Mouse (Mus musculus) adrenal gland, adult 18-20 months (tissue): ENCODE measurements around the gene Phkg2. TPM values are rescaled to one million over a fixed set of nuclear protein-coding genes. Genes with fewer than 3 reads are reported as not detected.

Experiments used
- DNase-seq, 2 experiments: peaks; one replicate each; pipeline ENCODE4 v3.0.0; 2021 to 2022; ENCODE audit warnings: low spot score in 2 of 2
- long read RNA-seq, 2 experiments: library from polyadenylated mRNA; stranded (forward); transcript quantifications; one replicate each; pipeline ENCODE4 v2.0.0; 2021
- total RNA-seq, 2 experiments: library from RNA; stranded (reverse); gene quantifications; 1 replicate in 1 of 2; 2 replicates in 1 of 2; pipeline ENCODE4 v1.2.3; 2021

Phkg2 gene
- 10 to 100 TPM; 37.1 to 38.0 TPM for total RNA-seq
- long read RNA-seq, experiment 1, transcript Phkg2-201 (10 exons, 1,570 nt) = major isoform, 7 of 8 reads
- long read RNA-seq, experiment 1, partial matches to known transcripts = 0 of 8 reads
- long read RNA-seq, experiment 1, other reads (novel, unspliced or antisense) = 1 of 8 reads
- long read RNA-seq, experiment 2, transcript Phkg2-201 (10 exons, 1,570 nt) = major isoform, 10 of 20 reads
- long read RNA-seq, experiment 2, partial matches to known transcripts = 3 of 20 reads
- long read RNA-seq, experiment 2, other reads (novel, unspliced or antisense) = 7 of 20 reads

- DNase-seq = peak; percentile 71 to 77
These were observed at the start of gene Phkg2 for GRCm38 (mm10) chr7:127572895-127573471. Gene Phkg2, plus strand, starts transcription at chr7:127573340.

GRCm38 (mm10) chr7:127541671-127542070, 31.5 kb upstream of the Phkg2 start:
- DNase-seq = no peak

- no peak for DNase-seq
These were observed 23.9 kb upstream of the Phkg2 start for GRCm38 (mm10) chr7:127549116-127549835.

GRCm38 (mm10) chr7:127551558-127551957, 21.6 kb upstream of the Phkg2 start:
- no peak for DNase-seq

- no peak for DNase-seq
These were observed 12.6 kb upstream of the Phkg2 start for GRCm38 (mm10) chr7:127560580-127560979.

GRCm38 (mm10) chr7:127561340-127561858, 11.7 kb upstream of the Phkg2 start, which contains the start of gene Tmem265:
Gene Tmem265, plus strand, starts transcription at chr7:127561390.
- no peak for DNase-seq

- no peak for DNase-seq
These were observed 8.6 kb upstream of the Phkg2 start for GRCm38 (mm10) chr7:127564381-127565150.

- DNase-seq = no peak
These were observed 416 bp downstream of the Phkg2 start for GRCm38 (mm10) chr7:127573503-127574008.

GRCm38 (mm10) chr7:127574115-127574514, 975 bp downstream of the Phkg2 start:
- DNase-seq = no peak

GRCm38 (mm10) chr7:127583260-127583659, 10.1 kb downstream of the Phkg2 start:
- no peak for DNase-seq

GRCm38 (mm10) chr7:127585031-127585430, 11.9 kb downstream of the Phkg2 start:
- no peak for DNase-seq

GRCm38 (mm10) chr7:127586149-127586548, 13.0 kb downstream of the Phkg2 start:
- DNase-seq = no peak

GRCm38 (mm10) chr7:127587196-127587595, 14.1 kb downstream of the Phkg2 start:
- no peak for DNase-seq

GRCm38 (mm10) chr7:127588011-127588871, 15.1 kb downstream of the Phkg2 start, which contains the start of the genes Ccdc189 and Rnf40:
Gene Ccdc189, minus strand, starts transcription at chr7:127588595.
Gene Rnf40, plus strand, starts transcription at chr7:127588767.
- peak; percentile 80 to 82 for DNase-seq

- no peak for DNase-seq
These were observed 15.8 kb downstream of the Phkg2 start for GRCm38 (mm10) chr7:127588901-127589300.

GRCm38 (mm10) chr7:127589637-127590036, 16.5 kb downstream of the Phkg2 start:
- no peak for DNase-seq

GRCm38 (mm10) chr7:127591108-127591507, 18.0 kb downstream of the Phkg2 start:
- no peak for DNase-seq

GRCm38 (mm10) chr7:127592575-127592974, 19.4 kb downstream of the Phkg2 start:
- DNase-seq = no peak

- no peak for DNase-seq
These were observed 23.6 kb downstream of the Phkg2 start for GRCm38 (mm10) chr7:127596747-127597146.

GRCm38 (mm10) chr7:127600612-127601011, 27.5 kb downstream of the Phkg2 start:
- DNase-seq = no peak
